Mouse (Mus musculus) kidney, postnatal 36 days (tissue): ENCODE measurements around the gene Tgfb1.

Experiments used
- DNase-seq, 2 experiments: peaks; one replicate each; pipeline ENCODE4 v3.0.0; 2021 to 2022; ENCODE audit warnings: mixed read lengths in 2 of 2

Gene Tgfb1

DNA sequence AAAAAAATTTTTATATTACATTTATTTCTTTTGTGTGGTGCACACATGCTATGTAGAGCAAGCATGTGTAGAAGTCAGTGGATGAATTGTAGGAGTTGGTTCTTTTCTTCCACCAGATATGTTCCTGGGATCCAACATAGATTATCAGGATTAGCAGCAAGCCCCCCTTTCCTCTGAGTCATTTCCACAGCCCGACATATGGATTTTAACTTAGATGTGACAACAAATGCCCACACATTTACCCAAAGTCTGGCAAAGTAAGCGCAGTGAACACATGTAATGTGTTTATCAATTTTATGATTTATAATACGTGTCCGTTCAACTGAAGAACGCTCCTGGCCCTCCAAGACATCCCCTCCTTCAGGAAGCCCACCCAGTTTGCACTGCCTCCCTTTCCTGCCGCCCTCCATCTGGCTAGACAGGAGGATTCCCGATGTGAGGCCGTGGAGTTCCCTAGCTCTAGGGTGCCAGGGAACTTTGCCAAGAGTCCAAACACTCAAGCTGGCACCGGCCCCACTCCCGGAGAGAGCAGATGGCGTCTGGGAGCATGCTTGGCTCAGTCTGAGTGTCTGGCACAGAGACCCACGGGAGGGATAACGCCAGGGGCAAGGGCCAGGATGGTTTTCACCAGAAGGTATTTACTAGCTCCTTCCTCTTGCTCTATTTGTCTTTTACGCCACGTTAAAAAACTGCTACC lies 10.6 kb upstream of the Tgfb1 start:
- peak; percentile 94 to 95 for DNase-seq

DNA sequence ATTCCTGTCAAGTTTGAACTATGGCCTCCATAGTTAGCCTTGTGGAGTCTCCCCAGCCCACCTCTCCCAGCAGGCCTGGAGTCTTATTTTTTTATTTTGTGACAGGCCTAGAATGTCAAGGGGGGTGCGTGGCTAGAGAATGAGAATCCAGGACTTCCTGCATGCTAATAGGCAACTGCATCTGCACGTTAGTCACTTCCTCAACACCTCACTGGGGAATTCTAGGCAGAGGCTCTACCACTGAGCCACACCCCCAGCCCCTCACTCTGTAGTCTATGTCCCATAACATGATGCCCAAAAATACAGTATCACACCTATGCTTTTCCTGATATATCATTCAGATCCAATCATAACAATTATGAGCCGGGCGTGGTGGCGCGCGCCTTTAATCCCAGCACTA lies 9.8 kb upstream of the Tgfb1 start:
- DNase-seq: no peak

DNA sequence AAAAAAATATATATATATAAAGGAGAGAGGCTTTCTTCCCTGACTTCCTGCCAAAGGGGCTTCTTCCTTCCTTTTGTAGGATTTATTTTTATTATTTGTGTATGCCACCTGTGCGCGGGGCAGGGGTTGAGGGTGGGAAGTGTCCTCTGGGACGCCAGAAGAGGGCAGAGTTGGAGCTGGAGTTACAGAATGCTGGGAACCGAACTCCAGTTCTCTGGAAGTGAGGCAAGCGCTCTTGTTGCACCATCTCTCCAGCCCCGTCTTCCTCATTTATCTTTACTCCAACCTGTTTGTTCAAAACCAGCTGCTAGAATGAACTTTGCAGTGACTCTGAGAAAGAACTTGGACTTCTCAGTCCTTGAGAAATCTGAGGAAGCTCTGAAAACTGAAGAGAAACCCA lies 6.8 kb upstream of the Tgfb1 start:
- peak in 1 of 2 experiments; percentile 46 for DNase-seq

DNA sequence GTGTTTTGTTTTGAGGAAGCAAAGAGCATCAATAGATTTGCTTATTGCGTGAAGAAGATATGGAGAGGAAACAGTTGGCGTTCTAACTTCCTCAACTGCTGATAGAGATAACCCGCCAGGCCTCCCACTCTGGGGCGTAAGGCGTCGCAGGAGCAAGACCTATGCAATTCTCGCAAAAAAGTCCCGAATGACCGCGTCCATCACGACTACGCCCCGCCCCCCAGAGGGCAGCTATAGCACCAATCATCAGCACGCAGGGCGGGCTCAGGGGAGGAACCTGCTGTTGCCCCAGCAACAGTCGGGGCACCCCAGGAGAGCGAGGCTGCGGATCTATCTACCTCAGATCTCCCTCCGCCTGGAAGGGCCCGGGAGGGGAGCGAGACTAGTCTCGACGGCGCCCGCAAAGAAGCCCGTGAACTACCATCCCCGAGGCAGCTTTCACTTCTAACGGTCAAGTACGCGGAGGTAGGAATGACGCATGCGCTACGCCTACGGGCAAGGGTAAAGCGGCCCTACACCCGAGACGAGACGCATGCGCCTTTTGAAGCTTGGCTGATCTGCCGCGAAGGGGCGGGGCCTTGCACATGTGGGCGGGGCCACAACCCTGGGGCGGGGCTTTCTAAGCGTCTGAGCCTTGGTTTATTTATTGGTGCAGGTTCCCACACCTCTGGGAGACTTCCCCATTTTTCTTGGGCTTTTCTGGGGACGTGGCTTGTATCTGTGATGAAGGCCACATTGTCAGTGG lies 6.1 kb upstream of the Tgfb1 start, which contains the start of gene B9d2:
Gene B9d2 (plus strand): TSS at position 267 of the 745 bp plus-strand sequence.
- peak; percentile 97 to 98 for DNase-seq

DNA sequence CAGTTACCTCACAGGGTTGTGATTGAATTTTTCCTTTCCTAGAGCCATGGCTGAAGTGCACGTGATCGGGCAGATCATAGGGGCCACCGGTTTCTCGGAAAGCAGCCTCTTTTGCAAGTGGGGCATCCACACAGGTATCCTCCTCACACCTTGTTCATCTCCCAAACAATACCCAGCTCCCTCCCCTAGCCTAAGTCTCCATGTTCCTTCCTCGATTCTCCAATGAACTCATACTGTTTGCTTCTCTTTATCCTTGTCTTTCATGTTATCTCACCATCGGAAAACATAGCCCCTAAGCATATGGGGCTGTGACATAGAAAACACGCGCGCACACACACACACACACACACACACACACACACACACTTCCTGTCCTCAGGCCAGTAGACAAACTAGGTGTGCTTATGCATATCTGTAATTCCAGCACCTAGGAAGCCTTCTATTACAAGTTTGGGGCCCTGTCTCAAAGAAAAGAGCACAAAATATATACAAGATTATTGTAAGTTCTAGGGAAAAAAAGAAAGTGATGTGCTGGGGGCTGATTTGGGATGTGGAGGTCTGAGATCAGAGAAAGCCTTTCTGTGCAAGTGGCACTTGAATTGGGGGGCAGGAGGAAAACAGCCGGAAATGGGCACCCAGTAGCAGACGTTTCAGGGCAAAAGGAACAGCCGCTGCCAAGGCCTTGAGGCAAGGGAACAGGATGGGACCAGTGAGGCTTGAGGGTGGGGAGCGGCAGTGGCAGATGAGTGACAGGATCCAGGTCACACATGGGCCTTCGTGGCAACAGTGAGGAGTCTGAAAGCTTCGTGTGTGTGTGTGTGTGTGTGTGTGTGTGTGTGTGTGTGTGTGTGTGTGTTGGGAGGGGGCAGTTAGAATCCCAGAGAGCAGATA lies 5.2 kb upstream of the Tgfb1 start:
- no peak for DNase-seq

DNA sequence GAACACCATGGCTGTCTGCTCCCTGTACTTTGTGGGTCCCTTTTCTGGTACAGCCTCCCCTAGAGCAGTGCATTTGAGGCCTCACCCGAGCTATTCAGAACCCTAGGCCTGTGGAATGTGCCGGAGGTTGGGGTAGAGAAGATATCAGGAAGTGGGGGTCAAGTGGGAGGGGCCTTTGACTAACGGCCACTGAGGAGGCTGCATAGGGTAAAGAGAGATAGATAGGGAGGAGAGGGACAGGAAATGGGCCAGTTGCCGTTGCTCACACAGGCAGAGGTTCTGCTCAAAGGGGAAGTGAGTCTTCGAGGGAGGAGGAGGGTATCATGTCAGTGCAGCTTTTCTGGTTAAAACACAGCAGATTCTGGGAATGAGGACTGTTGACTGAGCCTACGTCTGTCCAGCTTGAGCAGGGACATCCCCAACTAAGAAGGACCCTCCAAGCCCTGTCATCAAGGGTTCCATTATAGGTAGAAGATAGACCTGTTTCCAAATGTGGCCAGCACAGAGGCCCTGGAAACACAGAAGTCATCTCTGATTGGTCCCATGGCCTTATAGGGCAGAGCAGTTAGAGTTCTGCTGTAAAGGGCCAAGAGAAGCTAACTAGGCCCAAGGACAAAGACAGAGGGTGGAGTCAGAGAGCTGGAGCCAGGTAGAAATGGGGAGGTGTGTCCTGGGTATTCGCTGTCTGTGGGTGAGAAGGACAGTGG lies 3.2 kb upstream of the Tgfb1 start:
- DNase-seq: peak in 1 of 2 experiments; percentile 52

DNA sequence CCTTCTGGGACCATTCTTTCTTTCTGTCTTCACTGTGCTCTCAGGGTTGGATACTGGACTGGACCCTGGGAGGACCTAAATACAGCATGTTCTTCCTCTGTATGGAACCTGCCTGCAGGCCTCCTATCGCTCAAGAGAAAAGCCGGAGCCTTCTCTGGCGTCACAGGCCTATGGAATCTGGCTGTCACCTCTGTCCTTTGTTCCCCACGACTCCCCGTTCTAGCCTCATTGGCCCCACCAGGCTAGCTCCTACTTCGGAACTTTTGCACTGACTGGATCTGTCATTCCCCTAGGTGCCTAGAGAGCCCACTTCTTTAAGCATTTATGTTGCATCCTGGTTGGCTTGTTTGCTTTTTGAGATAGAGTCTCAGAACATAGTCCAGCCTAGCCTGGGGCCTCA lies 2.1 kb upstream of the Tgfb1 start:
- DNase-seq: no peak

DNA sequence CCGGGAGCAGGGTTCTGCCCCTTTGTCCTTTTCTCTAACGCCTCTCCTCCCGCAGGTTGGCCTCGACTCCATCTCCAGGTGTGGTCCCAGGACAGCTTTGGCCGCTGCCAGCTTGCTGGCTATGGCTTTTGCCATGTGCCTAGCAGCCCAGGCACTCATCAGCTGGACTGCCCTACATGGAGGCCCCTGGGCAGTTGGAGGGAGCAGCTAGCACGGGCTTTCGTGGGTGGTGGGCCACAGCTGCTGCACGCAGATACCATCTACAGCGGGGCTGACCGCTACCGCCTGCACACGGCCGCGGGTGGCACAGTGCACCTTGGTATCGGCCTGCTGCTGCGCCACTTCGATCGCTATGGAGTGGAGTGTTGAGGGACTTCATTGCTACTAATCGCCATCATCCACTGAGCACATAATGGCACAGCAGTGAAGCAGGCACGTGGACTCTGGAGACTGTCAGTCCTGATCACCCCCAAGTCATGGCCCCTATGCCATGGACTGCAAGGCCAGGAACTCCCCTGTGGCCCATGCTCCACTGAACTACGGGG lies 804 bp upstream of the Tgfb1 start:
- DNase-seq: no peak

DNA sequence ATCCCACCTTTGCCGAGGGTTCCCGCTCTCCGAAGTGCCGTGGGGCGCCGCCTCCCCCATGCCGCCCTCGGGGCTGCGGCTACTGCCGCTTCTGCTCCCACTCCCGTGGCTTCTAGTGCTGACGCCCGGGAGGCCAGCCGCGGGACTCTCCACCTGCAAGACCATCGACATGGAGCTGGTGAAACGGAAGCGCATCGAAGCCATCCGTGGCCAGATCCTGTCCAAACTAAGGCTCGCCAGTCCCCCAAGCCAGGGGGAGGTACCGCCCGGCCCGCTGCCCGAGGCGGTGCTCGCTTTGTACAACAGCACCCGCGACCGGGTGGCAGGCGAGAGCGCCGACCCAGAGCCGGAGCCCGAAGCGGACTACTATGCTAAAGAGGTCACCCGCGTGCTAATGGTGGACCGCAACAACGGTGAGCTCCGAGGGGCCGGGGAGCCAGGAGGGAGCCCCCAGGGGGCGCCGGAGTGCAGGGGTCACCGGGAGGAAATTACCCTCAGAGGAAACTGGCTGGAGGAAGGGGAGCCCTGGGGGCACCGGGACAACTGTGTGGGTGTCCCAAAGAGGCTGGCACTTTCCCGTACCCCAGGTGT lies 1.1 kb downstream of the Tgfb1 start:
- peak; percentile 54 to 79 for DNase-seq

DNA sequence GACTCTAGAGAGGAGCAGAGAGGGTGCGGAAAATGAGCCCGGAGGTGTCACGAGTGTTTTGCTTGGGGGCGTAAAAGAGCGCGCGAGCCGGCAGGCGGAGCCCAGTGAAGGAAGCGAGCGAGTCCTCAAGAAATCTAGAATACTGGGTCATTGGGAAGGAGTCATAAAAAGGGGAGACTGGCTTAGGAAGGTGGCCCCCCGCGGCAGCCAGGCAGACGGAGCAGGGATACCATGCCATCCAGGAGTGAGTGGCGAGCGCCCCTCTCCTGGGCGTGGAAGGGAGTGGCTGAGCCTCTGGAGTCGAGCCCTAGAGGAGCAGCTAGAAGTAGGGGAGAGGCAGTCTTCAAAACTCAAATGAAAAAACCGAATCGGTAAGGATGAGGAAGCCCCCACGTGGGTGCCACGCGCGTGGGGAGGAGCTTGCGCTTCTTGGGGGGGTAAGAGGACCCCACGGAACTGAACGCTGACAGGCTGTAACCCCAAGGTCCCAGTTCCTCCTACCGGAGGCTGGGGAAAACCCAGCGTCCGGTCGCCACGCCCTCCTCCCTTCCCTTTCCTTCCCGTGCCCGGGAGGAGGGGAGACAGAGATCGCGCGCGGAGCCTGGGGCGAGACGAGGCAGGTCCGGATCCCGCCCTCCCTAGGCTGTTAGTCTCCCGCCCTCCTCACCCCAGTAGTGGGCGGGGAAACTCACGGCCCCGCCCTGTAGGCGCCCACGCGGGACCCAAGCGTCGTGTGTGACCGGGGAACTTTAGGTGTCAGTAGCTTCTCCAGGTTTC lies 2.2 kb downstream of the Tgfb1 start:
- peak; percentile 85 for DNase-seq

DNA sequence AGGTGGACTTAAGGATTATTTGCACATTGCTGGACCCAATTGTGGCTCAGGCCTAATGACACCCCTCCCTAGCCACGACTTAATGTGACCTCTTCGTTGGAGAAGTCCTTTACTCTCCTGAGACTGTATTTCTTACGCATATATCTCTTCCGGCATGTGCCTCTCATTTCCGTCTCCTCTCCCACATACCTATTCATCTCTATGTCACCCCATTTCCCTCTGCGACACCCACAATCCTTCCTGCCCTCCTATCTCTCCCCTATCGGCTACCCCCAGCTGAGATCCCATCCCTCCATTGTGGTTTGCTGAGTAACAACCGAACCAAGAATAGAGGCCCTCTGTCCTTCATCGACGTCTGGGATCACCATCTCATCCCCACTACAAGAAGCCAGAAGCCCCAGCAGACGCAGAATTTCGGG lies 2.8 kb downstream of the Tgfb1 start:
- DNase-seq: no peak

DNA sequence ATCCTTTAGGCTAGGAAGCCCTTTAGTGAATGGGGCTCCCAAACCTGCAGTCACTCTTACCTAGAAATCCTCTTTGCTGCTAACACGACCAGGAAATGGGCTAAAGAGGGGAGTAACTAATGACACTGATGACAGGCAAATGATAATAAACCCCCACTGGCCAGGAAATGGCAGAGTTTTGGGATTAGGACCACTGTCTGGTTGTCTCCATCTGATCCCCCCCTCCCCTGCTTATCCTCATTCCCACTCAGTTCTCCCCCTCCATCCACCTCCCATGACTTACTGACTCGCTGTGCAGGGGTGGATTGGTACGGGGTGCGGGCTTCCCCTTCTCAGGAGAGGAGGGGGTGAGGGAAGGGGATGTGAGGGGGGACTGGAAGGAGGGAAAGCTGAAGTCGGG lies 3.2 kb downstream of the Tgfb1 start:
- no peak for DNase-seq

DNA sequence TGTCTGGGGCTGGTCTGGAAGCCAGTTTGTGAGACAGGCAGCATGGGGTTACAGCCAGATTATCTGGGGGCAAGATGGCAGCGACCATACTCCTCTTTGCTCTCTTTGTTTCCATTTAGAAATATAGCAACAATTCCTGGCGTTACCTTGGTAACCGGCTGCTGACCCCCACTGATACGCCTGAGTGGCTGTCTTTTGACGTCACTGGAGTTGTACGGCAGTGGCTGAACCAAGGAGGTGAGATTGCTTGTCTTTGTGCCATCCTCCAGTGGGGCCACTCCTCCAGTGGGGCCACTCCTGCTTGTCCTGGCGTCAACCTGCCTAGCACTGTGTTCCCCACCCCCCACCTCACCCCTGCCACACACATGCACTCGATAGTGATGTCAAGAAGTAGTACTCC lies 7.3 kb downstream of the Tgfb1 start:
- DNase-seq: no peak

DNA sequence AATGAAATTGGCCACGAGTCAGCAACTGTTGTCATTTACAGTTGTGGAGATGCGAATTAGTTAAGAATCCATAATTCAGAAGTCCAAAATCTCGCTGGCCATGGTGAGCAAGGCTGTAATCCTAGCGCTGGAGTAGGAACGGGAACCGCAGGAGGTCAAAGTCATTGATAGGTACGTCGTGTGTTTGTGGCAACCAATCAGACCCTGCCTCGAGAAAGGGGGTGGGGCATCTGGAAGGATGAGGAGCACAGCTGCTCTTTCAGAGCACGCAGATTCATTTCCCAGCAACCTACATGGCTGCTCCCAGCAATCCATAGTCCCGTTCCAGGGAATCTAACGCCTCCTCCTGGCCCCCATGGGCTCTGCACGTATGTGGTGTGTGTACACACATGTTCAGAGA lies 13.0 kb downstream of the Tgfb1 start:
- no peak for DNase-seq

DNA sequence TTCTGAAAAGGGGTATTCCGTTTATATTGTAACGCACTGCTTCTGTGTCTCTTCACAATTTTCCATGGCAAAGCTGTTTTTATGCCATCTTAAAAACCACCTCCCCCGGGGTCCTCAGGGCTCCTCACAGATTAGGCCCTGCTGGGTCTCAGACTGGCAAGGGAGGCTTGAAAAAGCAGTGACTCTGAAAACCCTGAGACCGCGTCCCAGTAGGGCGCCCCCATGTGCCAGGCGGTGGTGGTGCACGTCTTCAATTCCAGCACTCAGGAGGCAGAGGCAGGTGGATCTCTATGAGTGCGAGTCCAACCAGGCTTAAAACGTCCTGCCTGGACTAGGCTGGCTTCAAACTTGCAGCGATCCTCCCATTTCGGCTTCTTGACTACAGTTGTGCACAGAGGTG lies 13.9 kb downstream of the Tgfb1 start:
- no peak for DNase-seq

DNA sequence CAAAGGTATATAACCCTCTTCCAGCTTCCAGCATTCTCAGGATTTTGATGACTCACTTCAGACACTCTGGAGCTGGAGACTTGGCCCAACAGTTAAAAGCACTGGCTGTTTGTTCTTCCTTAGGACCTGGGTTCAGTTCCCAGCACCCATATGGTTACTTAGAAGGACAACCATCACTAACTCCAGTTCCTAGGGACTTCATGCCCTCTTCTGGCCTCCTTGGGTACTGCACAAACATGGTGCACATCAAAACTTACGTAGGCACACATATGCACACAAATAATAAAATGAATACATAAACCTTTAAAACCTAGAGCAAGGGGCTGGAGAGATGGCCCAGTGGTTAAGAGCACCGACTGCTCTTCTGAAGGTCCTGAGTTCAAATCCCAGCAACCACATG lies 15.5 kb downstream of the Tgfb1 start:
- no peak for DNase-seq

DNA sequence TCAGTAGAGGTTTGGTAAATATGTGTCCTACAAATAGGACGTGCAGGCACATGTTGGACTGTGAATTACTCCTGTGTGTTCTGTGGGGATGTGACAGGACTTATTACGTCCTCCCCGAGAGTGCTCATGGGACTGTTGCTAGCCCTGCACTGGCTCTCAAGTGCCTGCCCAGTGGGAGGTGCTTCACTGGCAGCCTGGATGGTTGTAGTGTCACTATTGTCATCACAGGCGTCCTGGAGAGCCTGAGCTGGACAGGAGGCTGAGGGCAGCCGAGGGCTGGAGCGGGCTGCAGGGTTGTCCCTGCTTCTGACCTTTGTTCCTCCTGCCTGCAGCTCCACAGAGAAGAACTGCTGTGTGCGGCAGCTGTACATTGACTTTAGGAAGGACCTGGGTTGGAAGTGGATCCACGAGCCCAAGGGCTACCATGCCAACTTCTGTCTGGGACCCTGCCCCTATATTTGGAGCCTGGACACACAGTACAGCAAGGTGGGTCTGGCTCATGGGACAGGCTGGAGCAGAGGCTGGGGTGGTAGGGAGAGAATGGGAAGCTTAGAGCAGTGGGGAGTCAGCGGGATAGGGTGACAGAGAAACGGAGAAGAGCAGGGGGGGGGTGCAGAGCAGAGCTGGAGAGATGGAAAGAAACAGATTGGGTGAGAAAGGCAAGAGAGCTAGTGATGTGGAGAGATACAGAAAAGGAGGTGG lies 17.1 kb downstream of the Tgfb1 start:
- peak; percentile 36 to 62 for DNase-seq

DNA sequence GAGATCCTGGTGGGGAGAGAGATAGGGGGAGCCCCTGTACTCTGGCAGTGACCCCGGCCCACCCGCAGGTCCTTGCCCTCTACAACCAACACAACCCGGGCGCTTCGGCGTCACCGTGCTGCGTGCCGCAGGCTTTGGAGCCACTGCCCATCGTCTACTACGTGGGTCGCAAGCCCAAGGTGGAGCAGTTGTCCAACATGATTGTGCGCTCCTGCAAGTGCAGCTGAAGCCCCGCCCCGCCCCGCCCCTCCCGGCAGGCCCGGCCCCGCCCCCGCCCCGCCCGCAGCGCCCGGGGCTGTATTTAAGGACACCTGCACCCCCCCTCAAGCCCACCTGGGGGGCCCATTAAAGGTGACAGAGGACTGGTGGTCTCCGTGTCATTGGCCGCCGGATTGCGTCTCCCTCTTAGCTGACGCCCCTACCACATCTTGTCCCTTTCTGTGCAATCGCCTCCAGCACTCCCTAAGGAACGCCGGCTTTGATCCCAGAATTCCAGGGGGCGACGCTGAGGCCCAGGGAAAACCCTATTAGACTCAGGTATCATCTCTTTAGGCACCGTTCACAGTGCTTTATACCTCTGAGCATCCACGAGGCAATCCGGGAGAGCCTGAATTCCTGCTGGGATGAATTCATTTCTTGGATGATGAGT lies 18.0 kb downstream of the Tgfb1 start:
- DNase-seq: peak in 1 of 2 experiments; percentile 53

DNA sequence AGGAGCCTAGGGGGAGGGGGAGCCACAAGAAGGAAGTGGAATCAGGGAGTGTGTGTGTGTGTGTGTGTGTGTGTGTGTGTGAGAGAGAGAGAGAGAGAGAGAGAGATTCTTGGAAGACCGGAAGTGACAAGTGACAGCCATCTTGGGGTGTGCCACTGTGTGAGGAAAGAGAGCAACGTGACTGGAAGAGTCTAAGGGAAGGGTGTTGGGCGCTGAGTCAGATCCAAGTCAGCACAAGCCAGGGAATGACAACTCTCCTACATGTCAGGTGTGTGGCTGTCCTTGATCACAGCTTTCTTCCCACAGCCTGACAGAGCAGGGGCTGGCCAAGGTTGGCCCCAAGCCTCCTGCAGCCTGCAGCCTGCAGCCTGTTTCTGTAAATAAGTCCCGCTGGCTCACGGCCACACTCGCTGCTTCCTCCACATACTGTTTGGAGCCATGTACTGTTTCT lies 19.0 kb downstream of the Tgfb1 start:
- peak; percentile 56 to 65 for DNase-seq
